Mouse (Mus musculus) urinary bladder, postnatal 36 days (tissue): Measurements from ENCODE around the gene Zfp65.
"Not testable (repeated sequence)": the region's sequence is repeated elsewhere in the genome, so short reads cannot be mapped to it uniquely, and the experiment has no call there.

Experiments used
- DNase-seq, 2 experiments: peaks; one replicate each; pipeline ENCODE4 v3.0.0; 2022; ENCODE audit warnings: low spot score in 2 of 2, mixed read lengths in 1 of 2

Zfp65 gene

GRCm38 (mm10) chr13:67728641-67729318, at the start of gene Zfp65:
Gene Zfp65 (minus strand): TSS chr13:67729173.
- peak; percentile 43 to 54 for DNase-seq

DNA sequence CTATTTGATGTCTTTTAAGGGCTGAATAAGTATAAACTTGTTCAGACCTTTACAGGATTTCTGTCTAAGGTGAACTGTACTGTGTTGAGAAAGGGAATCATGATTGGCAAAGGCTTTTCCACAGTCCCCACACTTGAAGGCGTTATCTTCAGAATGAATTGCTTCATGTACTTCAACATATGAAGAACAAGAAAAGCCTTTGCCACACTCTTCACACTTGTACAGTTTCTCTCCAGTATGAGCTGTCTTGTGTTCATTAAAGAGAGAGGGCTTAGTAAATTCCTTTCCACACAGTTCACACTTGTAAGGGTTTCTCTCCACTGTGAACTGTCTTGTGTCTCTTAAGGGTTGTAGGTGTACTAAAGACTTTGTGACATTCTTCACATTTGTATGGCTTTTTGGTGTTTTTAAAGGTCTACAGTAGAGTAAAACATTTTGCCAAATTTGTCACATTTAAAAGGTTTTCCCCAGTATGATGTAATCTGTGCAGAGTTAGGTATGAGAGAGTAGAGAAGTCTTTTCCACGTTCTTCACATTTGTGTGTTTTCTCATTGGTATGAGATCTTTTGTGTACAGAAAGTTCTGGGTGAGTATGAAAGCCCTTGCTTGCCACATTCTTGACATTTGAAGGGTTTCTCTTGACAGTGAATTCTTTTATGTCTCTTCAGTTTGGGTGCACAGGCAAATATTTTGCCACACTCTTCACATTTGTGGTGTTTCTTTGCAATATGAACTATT, 34.2 kb upstream of the Zfp65 start:
- DNase-seq = no peak

GRCm38 (mm10) chr13:67759966-67760365, 31.0 kb upstream of the Zfp65 start:
- DNase-seq = no peak

- no peak for DNase-seq
These were observed 26.8 kb upstream of the Zfp65 start for GRCm38 (mm10) chr13:67755761-67756160.

- DNase-seq = peak; percentile 58 to 70
These were observed 25.6 kb upstream of the Zfp65 start, which contains the start of gene Zfp85 for GRCm38 (mm10) chr13:67754333-67755306. Gene Zfp85 (minus strand): TSS chr13:67755228.

- no peak for DNase-seq
These were observed 14.9 kb upstream of the Zfp65 start for GRCm38 (mm10) chr13:67743896-67744295.

- DNase-seq = no peak
These were observed 14.0 kb upstream of the Zfp65 start for GRCm38 (mm10) chr13:67742941-67743340.

GRCm38 (mm10) chr13:67734391-67734790, 5.4 kb upstream of the Zfp65 start:
- DNase-seq = not testable (repeated sequence)

DNA sequence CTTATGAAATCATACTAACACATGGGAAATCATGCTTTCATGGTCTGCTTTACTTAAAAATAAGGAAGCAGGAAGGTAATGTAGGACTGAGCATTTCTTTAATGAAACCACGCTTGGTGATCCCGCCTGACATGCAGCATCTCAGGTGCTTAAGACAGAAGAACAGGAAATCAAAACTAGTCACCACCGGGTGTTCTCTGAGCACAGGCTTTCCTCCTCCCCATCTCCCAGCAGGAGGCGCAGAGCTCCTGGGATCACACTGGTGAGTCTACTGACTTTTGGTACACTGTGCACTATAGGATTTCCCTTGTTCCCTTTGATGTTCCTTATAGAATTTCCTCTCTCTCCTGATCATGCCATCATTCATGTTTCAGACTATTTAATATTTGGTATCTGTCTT, 468 bp upstream of the Zfp65 start:
- peak; percentile 21 to 26 for DNase-seq

- DNase-seq = no peak
These were observed 867 bp downstream of the Zfp65 start for GRCm38 (mm10) chr13:67728106-67728505.

DNA sequence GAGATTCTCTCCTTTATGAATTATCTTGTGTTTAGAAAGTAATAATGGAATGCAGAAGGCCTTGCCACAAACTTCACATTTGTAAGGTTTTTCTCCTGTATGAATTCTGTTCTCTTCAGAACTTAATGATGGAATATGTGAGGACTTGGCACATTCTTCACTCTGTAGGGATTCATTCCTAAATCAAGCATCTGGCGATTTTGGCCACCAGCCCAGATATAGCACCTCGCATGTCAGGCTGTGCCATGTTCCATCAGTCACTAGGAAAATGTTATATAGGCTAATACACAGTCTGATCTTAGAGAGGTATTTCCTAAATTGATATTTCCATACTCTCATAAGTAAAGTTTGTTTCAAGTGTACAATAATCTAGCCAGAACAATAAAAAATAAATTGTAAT, 3.6 kb downstream of the Zfp65 start:
- DNase-seq = not testable (repeated sequence)

- peak; percentile 86 to 88 for DNase-seq
These were observed 5.0 kb downstream of the Zfp65 start for GRCm38 (mm10) chr13:67723848-67724479.

DNA sequence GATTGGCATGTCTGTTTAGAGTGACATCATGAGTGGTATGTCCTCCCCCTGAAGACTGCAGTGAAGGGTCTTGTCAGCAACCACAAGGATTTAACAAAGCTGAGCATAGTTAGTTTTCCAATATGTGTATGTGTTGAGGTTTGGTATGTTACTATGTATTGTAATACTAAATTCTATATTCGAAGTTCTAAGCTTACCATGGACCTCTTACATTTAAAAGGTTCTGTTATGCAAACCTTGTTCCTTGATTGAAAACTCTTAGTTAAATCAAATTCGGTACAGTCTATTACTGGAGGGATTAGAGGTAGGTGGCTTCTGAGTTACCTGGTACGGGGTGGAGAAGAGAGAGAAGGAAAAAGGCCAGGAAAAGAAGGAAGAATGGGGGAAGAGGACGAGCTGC, 42.0 kb downstream of the Zfp65 start, which contains the start of gene Zfp738:
Gene Zfp738, minus strand, starts transcription at position 101 of the 400 bp plus-strand sequence.
- no peak for DNase-seq

DNA sequence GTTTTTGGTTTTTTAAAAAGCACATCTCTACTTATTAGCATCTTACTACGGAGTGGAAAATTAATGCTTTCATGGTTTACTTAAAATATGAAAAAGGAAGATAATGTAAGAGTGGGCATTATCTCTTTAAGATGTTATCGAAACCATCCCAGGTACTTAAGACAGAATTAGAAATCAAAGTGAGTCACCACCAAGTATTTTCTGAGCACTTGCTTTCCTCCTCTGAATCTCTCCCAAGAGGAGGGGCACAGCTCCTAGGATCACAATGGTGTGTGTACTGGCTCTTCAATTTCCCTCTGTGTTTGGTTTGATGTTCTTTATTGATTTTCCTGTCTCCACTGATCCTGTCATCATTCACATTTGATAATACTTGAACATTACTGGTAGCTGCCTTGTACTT, 45.1 kb downstream of the Zfp65 start:
- not testable (repeated sequence) for DNase-seq

DNA sequence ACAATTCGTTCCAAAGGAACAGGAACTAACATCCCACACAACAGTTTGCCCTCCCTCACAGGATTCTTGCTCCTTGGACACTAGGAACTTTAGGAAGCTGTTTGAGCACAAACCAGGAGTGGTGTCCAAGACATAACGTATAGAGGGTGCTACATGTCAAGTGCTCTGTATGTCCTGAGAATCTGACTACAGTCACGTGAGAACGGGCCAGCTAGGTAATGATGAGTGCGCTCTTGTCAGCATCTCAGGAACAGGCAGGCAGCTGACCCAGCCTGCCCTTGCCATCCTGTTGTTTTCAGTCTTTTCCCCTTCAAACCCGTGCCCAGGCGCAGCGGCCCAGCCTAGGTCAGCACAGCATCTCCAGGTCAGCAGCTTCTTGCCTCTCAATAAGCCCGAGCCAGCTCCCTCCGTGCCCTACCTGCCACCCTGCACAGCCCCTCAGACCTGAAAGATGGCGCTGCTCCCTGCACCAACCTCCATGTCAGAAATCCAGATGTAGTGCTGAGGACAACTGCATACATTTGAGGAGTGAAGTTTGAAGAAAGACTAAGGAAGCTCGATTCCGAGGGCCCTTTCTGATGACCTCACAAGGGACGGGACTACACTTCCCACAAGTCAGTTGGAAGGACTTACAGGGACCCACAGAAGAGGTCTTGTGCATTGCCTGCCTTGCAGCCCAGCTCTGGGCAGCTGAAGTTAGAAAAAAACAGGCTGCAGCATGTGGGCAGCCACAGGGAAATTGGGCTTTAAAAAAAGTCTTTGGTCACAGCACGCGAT, 45.8 kb downstream of the Zfp65 start:
- DNase-seq = peak; percentile 78 to 83

DNA sequence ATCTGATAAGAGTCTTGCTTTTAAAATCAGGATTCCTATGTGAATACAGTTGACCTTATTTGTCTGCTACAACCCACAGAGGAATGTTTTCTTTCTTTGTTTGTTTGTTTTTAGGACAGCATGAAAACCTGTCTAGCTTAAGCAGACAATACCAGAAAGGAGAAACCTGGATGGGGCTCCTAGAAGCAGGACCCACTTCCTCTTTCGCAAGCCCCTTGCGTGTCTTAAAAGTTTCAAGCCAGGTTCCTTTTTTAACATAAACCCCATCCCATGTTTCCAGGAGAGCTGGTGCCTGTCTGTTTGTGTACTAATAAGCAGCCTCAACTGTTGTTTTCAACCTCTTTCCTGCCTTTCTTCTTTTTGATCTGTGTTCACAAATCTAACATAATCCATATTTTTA, 54.1 kb downstream of the Zfp65 start:
- no peak for DNase-seq
